Mouse (Mus musculus): ENCODE results near the gene Agpat2. TPM values are rescaled to one million over a fixed set of nuclear protein-coding genes. Genes with fewer than 3 reads are reported as not detected.

Gene Agpat2
- polyA plus RNA-seq, 1 experiment from 2014 or later, result 3.7 TPM

DNA sequence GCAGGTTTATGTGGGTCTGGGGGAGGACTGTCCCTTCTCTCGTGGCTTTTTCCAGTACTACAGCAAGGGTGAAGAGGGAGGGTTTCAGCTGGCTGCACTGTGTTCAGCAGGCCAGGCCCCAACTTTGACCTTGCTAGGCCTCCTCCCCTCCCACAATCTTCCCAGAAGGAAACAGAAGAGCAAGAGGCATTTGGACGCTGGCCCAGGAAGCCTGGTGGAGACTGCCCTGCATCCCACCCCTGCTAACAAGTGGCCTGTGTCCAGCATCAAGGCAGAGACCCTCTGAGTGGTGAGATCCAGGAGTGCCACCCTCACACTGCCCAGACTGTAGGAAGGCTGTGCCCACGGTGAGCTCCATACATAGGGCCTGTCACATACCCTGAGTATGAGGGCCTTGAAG is 60.0 kb downstream of the Agpat2 start:
- no peak overlapping the region for H3K4me3 ChIP-seq (replicated peaks; ENCODE audit: low read length)
- H3K27me3 ChIP-seq (replicated peaks; ENCODE audit: control insufficient read depth, insufficient read depth, low read length), result no peaks in the 10 kb centered on the region
- H3K4me2 ChIP-seq (ENCODE audit: low read length), result no peak overlapping the region
- H3K9me3 ChIP-seq (ENCODE audit: control insufficient read depth, low read length), result no peaks in the 10 kb centered on the region
- H3K4me1 ChIP-seq (replicated peaks; ENCODE audit: control insufficient read depth, insufficient read depth, low read length), result peaks cover 13% of the 10 kb centered on the region
- H3K9ac ChIP-seq (replicated peaks; ENCODE audit: low read depth, low read length), result no peak overlapping the region
- no peak for ATAC-seq
- WGBS, result 64% methylated on average over 3 of the region's 3 CpGs
- no peaks in the 10 kb centered on the region for H3K36me3 ChIP-seq (ENCODE audit: control insufficient read depth, insufficient read depth)
- no peak overlapping the region for H3K27ac ChIP-seq (ENCODE audit: low read length)

DNA sequence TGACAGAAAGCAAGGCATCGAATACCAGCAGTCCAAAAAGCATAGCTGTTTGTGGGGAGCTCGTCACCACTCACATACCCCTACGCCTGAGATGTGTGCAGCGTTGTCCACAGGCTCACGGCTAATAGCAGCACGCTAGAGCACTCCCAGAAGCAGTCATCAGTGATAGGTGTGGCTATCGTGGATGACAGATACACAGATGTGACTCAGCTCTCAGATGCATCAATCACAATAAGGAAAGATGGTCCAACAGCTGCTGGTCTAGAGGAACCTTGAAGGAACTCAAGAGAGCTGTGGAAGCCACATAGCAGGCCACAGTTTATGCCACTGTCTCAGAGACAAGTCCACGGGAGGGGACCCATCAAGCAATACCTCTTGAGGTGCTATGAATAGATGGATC is 60.4 kb downstream of the Agpat2 start:
- Histone ChIP-seq H3K27me3 (replicated peaks; ENCODE audit: control insufficient read depth, insufficient read depth, low read length) (no peaks in the 10 kb centered on the region), H3K4me2 (ENCODE audit: low read length) (no peak overlapping the region), H3K27ac (ENCODE audit: low read length) (no peak overlapping the region), H3K4me1 (replicated peaks; ENCODE audit: control insufficient read depth, insufficient read depth, low read length) (peaks cover 13% of the 10 kb centered on the region), H3K9me3 (ENCODE audit: control insufficient read depth, low read length) (no peaks in the 10 kb centered on the region), H3K9ac (replicated peaks; ENCODE audit: low read depth, low read length) (no peak overlapping the region), H3K4me3 (replicated peaks; ENCODE audit: low read length) (no peak overlapping the region), H3K36me3 (ENCODE audit: control insufficient read depth, insufficient read depth) (no peaks in the 10 kb centered on the region)
- WGBS, result 89% methylated on average over 8 of the region's 8 CpGs
- ATAC-seq, result no peak

DNA sequence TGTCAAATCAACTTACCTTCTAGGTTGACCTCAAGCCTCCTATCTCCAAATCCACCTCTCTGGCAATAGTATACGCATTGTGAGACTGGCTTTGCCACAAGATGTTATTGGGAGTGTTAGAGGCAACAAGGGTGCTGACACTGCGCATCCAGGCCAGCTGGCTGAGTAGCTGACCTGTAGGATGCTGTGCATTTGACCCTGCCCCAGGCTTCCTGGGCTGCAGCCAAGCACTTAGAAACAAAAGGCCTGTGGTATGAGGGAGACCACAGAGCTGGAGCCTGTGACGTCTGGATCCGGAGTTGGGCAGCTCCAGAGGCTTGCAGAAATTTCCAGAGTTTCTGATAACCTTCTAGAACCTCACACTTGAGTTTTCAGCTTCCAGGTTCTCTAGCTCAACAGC is 61.1 kb downstream of the Agpat2 start:
- H3K4me2 ChIP-seq (ENCODE audit: low read length), result no peak overlapping the region
- no peaks in the 10 kb centered on the region for H3K9me3 ChIP-seq (ENCODE audit: control insufficient read depth, low read length)
- H3K4me1 ChIP-seq (replicated peaks; ENCODE audit: control insufficient read depth, insufficient read depth, low read length), result peaks cover 13% of the 10 kb centered on the region
- ATAC-seq, result no peak
- H3K36me3 ChIP-seq (ENCODE audit: control insufficient read depth, insufficient read depth), result no peaks in the 10 kb centered on the region
- no peaks in the 10 kb centered on the region for H3K27me3 ChIP-seq (replicated peaks; ENCODE audit: control insufficient read depth, insufficient read depth, low read length)
- H3K4me3 ChIP-seq (replicated peaks; ENCODE audit: low read length), result no peak overlapping the region
- H3K27ac ChIP-seq (ENCODE audit: low read length), result no peak overlapping the region
- no peak overlapping the region for H3K9ac ChIP-seq (replicated peaks; ENCODE audit: low read depth, low read length)
- WGBS, result 69% methylated on average over 4 of the region's 4 CpGs

MicroRNAs within 50 kb of the gene (microRNA counts, 519-probe panel; counts per million panel counts)
- 3,611 counts per million, percentile 89 among the panel's probes with 10 or more counts for microRNA mmu-miR-126-3p
- microRNA mmu-miR-126-5p, result 2,809 counts per million, percentile 72 among the panel's probes with 10 or more counts

Small RNAs within 50 kb of the gene (microRNA-seq; reads per million reads assigned to microRNA genes)
- gene Mir126a (not detected), gene Mir126b (not detected)

Other genes starting within 250 kb of the Agpat2 start
- gene Card9, start 243.5 kb downstream of the Agpat2 start, polyA plus RNA-seq (2015; fragmentation: Nextera tagmentation; extraction: Ambion mirVana), result 2.2 and 2.3 TPM in 2 replicates
- gene Snapc4, start 223.8 kb downstream of the Agpat2 start, polyA plus RNA-seq (2015; fragmentation: Nextera tagmentation; extraction: Ambion mirVana), result 32.1 and 42.6 TPM in 2 replicates
- gene Entr1, start 215.1 kb downstream of the Agpat2 start, polyA plus RNA-seq (2015; fragmentation: Nextera tagmentation; extraction: Ambion mirVana), result 194 and 208 TPM in 2 replicates
- gene Pmpca, start 215.1 kb downstream of the Agpat2 start, polyA plus RNA-seq (2015; fragmentation: Nextera tagmentation; extraction: Ambion mirVana), result 95.3 and 100 TPM in 2 replicates
- 19.8 and 23.9 TPM in 2 replicates for gene Inpp5e, start 195.2 kb downstream of the Agpat2 start, polyA plus RNA-seq (2015; fragmentation: Nextera tagmentation; extraction: Ambion mirVana)
- 21.5 and 23.1 TPM in 2 replicates for gene Sec16a, start 159.2 kb downstream of the Agpat2 start, polyA plus RNA-seq (2015; fragmentation: Nextera tagmentation; extraction: Ambion mirVana)
- 20.2 and 23.6 TPM in 2 replicates for gene Notch1, start 87.8 kb downstream of the Agpat2 start, polyA plus RNA-seq (2015; fragmentation: Nextera tagmentation; extraction: Ambion mirVana)
- gene Egfl7, start 24.4 kb downstream of the Agpat2 start, polyA plus RNA-seq (2015; fragmentation: Nextera tagmentation; extraction: Ambion mirVana), result 59.5 and 61.7 TPM in 2 replicates
- not detected in 2 replicates for gene Gm20532, start 17.8 kb downstream of the Agpat2 start, polyA plus RNA-seq (2015; fragmentation: Nextera tagmentation; extraction: Ambion mirVana)
- gene Fam69b, start 24.0 kb upstream of the Agpat2 start, polyA plus RNA-seq (2015; fragmentation: Nextera tagmentation; extraction: Ambion mirVana), result 106 and 125 TPM in 2 replicates
- gene Lcn4, start 66.9 kb upstream of the Agpat2 start, polyA plus RNA-seq (2015; fragmentation: Nextera tagmentation; extraction: Ambion mirVana), result not detected in 2 replicates

Measured in forebrain, embryonic 16.5 days (tissue).